Mouse (Mus musculus) erythroblast, embryonic 14.5 days (primary cell): Measurements from ENCODE around the gene Dlg2.

Experiments
- GATA1 ChIP-seq: IDR thresholded peaks from 2 replicates; pipeline ENCODE4 v1.6.1; 2012; ENCODE audit warnings: low read length, inconsistent platforms, mixed read lengths
- TAL1 ChIP-seq: IDR thresholded peaks from 3 replicates; pipeline ENCODE4 v1.6.1; 2012; ENCODE audit warnings: low read length, inconsistent platforms, mixed read lengths

GRCm38 (mm10) chr7:92210701-92211100 is 1734.2 kb downstream of the Dlg2 start:
- TF ChIP-seq GATA1: no peak
- TF ChIP-seq TAL1: no peak
